Mouse (Mus musculus) heart, postnatal 10 days (tissue): ENCODE data around the gene Rgl1. TPM values are rescaled to one million over a fixed set of nuclear protein-coding genes. Genes with fewer than 3 reads are reported as not detected.

ENCODE experiments used
- DNase-seq, 2 experiments: peaks; one replicate each; pipeline ENCODE4 v3.0.0; 2021
- intact Hi-C: fragments of 180-260 bp; cut with DNase I; formaldehyde crosslinking; loops from one replicate; pipeline ENCODE4 v1.15.1; 2025
- total RNA-seq, 2 experiments: library from RNA; stranded (reverse); gene quantifications; 2 replicates each; pipeline ENCODE4 v1.2.3; 2021

Rgl1 gene
- total RNA-seq, 2 experiments from 2014 or later, result 59.3 to 72.0 TPM

DNA sequence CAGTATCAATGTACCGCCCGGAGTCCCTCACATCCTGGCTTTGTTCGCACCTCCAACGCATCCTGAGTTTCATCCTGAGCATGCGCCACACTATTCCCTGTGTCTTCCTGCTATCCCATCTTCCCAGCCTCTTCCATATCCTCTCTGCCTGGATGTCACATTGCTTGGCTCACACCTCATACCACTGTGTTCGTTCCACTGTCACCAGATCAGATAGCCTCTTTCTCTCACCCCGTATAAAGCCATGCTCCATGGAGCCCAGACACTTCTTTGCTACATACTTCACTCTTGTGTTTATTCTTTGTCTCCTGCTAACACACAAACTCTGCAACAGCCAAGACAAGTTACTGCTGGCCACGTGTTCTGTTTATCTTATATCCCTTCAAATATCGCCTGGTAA lies 195.5 kb downstream of the Rgl1 start:
- DNase-seq, result no peak

DNA sequence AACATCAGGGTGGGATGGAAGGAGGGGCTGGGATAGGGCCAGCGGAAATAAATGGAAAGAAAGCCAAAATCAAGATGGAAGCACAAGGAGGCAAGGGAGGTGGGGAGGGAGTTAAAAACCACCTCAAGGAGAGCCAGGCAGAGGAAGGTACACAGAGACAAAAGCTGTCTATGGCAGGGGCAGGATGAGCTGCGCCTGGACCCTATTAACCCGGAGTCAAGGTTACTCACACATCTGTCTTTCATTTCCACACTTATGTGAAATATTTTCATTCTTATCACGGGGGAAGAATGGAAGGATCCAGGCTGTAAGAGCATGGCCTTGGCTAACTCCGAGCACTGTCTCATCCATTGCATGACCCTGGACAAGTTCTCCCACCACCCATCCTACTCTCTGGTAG lies 202.9 kb downstream of the Rgl1 start:
- intact Hi-C loops, result no loop called here
- DNase-seq, result no peak

More for the DNA sequence above, 195.5 kb downstream of the Rgl1 start:
- intact Hi-C loops, result loop anchor here (5.0 kb wide), 1 partner anchor 43 kb away; no protein-coding TSS in a partner anchor

DNA sequence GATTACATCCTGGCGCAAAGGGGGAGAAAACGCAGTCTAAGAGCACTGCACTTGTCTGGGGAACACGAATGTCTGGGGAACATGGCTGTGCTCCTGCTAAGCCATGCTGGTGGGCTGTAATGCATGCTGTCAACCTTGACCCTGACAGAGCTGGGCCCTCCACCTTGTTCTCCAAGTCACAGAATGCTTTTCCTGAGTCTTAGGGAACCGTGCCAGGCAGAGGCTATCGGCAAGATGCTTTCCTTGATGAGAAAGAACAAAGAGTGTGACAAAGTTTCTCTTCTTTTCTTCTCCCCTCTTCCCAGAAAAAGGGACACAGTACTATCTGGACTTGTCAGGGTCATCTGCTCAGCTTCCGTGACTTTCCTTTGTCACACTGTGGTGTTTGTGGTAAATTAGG lies 203.3 kb downstream of the Rgl1 start:
- DNase-seq, result no peak
- intact Hi-C loops, result no loop called here

DNA sequence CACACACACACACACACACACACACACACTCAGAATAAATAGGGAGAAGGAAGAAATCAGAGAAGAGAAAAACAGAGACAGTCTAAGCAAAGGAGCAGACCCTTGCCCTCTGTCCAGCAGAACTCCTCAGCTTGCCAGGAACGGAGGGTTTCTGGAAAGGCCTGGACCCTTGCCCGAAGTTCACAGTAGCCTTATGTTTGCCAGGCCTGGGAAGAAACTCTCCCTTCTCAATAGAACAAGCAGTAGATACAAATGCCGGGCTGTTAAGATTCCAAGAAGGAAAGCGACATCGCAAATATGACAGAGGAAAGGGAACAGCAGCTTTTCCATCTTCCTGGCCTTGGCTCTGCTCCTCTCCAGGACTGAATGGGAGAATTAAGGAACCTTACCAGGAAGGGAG lies 205.7 kb downstream of the Rgl1 start:
- intact Hi-C loops, result no loop called here
- peak in 1 of 2 experiments; percentile 55 for DNase-seq

DNA sequence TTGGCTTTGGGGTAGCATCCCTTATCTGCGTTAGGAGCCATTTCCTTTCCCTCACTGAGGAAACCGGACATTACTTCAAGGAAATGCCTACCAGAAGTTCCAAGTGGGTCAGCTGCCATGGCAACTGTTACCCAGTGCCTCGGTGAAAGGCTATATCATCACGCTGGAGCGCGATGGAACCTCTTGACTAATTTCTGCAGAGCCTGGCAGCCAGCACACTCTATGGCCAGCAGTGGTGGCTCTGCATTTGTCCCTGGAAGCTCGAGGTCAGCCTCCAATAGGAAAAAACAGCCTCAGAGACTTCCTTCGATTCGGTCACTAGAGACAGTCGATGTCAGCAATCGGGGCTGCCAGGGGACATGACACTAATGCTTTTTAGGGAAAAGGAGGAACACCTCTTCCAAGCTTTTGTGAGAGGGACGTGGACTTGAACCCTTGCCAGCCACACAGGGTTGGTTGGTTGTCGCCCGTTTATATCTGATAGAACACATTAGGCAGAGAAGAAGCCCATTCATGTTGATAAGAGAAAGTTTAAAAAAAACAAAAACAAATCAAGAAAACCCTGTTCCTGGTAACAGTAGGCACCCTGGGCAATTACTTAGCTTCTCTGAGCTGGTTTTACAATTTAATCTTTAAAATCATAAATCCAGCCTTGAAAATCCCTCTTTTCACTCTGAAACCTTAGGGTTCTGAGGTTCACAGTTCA lies 209.4 kb downstream of the Rgl1 start:
- intact Hi-C loops, result loop anchor here (1.0 kb wide), 1 partner anchor 66 kb away; no protein-coding TSS in a partner anchor
- DNase-seq, result no peak

DNA sequence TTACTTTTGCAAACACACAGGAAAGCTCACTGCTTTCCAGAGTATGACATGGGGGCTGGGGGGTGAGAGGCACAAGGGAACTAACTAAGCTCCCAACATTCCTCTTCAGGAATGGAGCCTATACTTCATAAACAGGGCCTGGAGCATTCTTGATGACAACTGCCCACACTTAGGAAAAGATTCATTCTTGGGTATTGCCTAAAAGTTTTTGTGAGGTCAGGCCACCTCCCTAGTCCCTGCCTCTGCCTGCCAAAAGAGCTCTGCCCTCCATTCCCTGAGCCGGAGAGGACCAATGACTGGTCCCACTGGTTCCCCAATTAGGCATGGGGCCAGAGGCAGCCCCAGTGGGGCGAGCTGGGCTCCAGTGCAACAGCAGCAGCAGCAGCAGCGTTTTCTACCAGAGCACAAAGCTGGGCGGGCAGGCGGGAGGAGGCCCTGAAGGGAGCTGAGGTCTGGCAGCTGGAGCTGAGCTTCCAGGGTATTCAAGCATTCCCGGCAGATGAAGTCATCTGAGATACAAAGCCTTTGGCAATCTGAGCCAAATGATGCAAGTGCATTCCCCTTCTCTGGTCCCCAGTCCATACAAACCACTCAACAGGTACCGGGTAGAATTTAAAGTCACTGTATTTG lies 210.1 kb downstream of the Rgl1 start:
- intact Hi-C loops, result loop anchor here (1.0 kb wide), 1 partner anchor 66 kb away; no protein-coding TSS in a partner anchor
- DNase-seq, result peak; percentile 88 to 91

DNA sequence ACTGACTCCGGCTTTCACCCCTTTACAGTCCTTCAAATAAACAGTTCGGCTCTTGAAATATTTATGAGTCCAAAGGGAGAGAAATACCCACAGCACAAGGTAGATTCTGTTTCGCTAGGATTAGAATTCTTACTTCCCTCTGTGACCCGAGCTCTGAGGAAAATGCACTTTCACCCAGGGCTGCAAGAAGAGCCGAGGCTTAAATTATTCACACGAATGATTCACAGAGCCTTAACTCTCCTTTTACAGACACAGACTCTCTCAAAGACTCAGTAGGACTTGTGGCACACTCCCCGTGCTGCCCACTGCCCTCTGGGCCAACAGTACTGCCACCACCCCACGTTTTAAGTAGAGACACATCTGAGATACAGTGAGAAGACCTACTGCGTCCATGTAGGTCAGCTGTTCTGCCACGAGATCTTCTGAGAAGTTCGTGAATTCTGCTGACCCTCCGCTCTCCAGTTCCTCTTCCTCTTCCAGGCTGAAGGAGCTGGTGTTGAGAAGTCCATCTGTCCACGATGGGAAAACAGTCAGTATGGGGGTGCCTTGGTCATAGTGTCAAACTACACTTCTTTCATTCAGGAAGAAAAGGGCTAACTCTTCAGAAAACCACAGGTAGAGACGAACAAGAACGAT lies 212.1 kb downstream of the Rgl1 start:
- DNase-seq, result no peak
- intact Hi-C loops, result no loop called here

DNA sequence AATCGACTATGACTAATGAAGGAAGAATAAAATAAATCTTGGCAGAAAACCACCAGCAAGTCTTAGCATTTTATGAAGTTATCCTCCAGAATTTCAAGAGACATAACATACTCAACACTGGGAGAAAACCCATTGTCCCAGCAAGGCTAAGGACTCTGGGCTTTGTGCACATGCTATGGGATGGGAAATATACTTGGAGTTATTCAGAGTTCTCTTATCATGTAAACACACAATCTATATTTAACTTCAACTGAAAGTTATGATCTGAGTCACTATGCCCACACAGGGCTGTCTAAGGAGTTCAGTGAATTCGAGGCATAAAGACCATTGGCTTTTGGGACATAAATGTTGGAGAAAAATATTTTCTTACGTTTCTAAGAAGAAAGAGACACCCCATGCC lies 215.2 kb downstream of the Rgl1 start:
- intact Hi-C loops, result no loop called here
- no peak for DNase-seq

DNA sequence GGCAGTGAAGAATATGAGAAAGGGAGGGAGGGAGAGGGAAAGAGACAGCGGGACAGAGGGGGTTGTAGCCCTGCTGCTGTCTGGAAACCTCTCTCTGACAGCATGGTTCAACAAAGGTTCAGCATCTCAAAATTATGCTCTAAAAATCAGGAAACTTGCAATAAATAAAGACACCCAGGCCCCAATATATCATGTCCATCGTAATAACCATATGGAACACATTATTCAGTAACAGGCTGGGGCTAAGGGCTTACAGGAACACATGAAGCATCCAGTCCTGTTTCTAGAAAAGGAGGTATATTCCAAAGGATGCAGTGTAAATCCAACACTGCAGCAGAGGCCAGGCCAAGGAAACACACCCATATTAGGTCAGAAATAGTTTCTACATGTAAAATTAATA lies 215.6 kb downstream of the Rgl1 start:
- intact Hi-C loops, result no loop called here
- no peak for DNase-seq

DNA sequence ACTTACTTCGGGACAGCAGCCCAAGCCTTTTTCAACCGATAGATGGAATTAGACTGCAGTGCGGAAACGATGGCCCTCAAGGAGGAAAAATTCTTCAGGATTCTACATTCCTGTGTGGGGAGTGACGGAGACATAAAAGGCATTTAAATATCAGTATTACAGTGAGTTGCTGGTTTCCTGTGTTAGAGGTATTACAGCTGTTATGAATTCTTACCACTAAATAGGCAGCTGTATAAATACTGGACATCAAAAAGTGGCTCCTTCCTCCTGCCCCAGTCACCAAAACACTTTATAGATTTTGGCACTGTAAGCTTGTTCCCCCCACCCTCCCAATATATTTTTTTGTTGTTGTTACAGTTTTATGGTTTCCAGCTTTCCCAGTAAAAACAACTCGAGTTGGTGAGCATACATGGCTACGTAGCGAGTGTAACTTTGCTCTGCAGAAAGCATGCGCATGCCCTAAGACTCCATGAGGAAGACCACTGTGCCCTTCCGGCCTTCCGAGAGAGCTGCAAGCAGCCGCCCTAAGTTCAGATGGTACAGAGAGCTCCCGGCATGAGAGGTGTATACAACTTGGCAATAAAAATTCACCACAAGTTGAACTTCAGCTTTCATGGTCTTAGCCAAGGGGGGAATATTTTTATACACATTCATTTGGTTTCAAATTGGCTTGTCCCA lies 217.0 kb downstream of the Rgl1 start:
- no peak for DNase-seq
- intact Hi-C loops, result no loop called here

DNA sequence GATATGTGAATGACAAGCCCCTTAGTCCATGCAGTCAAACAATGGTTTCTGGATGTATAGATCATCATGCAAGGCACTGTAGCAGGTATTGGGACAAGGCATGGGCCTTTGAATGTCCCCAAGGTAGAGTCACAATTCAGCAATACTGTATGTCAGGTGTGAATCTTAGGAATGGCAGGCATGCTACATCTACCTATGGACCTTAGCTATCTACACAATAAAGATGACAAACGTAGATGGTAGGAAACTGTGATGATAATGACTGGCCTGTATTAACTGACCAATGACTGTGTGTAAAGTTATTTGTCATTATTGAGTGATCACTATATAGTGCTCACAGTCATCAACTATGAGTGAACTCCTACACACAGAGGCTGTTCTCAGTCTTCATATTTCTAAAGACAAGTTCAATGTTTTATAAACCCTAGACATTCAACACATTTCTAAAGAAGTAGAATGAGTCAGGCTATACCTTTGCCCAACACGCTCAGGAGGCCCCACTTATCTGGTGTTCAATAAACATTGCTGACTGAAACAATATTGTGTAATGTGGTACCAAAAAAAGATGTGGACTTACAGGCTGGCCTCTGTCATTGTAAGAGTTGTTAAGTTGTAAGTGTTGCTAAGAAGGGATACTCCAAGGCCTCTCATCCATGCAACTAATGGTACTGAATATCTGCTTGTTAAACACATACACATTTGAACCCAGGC lies 222.5 kb downstream of the Rgl1 start:
- intact Hi-C loops, result no loop called here
- no peak for DNase-seq

DNA sequence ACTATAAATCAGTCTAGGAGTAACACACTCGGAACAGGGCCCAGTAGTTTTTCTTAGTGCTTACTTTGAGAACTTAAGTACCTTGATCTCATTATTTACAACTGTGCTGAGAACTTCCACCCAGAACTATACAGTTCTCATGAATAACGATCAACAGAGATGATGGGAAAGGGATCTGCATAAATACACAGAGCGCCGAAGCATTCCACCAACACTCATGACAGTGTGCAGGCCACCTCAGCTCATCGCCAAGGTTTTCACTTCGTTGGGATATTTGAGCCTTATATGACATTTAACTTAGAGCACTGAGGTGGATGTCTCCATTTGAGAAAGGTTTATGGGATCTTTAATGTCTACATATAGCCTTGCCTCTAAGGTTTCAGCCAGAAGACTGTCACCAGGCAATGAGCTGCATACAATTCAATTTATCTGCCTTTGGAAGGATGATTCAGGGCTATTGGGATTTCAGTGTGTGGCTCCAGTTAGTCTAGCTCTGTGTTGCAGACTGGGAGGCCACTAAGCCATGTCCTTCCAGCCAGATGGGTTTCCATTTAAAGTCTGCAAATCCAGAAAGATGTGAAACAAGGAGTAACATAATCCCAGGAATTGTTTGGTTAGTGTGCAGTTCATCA lies 223.3 kb downstream of the Rgl1 start:
- intact Hi-C loops, result no loop called here
- no peak for DNase-seq

DNA sequence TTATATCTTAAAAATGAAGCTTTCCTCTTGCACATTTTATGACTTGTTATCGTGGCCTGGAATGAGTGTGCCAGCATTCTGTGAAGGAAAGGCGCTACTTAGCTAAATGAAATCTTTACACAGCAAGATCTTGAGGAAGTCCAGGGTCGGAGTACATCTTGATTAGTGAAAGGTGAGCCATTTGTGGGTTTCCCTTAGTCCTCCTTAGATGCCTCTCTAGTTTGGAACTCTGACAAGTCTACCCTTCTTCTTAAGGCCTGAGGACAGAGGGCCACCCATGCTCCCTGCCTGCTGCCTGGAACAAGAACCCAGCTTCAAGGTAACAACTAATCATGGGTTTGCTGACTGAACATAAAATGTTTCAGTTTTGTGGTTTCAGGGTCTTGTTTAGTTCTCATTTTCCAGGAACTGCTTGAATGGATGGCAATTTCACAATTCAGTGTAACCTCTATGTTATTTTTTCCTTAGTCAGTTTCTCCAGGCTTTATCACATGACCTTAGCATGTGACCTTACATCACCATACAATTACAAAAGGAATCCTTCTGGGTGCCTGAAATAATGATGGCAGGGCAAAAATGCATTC lies 225.8 kb downstream of the Rgl1 start:
- DNase-seq, result no peak
- intact Hi-C loops, result no loop called here

DNA sequence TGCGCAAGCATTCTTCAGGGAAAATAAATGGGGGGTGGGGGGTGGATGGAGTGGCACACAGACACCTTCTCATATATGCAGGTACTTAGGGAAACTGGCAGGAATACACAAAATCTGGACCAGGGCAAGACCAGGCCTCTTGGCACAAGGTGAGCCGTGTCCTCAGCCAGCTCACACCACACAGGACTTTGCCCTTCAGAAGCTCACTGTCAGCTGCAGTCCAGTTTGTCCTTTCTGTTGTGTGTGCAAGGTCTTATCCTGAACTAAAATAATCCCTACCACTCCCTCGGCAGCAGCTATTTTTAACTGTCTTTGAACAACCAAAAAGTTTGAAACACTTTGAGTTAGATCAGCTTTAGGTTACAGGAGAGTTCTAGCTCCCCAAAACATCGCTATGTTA lies 227.3 kb downstream of the Rgl1 start:
- intact Hi-C loops, result no loop called here
- DNase-seq, result peak in 1 of 2 experiments; percentile 65

DNA sequence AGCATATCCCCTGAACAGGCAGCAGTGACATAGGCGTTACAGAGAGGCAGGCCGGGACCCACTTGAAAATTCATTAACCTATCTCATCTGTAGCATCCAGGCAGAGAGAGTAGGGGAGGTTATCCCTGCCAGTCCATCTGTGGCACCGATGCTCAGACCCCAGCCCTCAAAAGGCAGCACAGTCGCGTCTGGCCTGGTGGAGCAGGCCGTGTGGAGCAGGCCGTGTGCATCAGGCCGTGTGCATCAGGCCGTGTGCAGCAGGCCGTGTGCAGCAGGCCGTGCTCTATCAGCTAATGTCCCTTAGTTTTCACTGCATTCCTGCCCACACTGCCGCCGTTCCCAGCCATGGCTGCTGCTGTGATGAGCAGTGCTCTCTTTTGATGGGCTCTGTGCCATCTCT lies 229.0 kb downstream of the Rgl1 start:
- intact Hi-C loops, result no loop called here
- no peak for DNase-seq

DNA sequence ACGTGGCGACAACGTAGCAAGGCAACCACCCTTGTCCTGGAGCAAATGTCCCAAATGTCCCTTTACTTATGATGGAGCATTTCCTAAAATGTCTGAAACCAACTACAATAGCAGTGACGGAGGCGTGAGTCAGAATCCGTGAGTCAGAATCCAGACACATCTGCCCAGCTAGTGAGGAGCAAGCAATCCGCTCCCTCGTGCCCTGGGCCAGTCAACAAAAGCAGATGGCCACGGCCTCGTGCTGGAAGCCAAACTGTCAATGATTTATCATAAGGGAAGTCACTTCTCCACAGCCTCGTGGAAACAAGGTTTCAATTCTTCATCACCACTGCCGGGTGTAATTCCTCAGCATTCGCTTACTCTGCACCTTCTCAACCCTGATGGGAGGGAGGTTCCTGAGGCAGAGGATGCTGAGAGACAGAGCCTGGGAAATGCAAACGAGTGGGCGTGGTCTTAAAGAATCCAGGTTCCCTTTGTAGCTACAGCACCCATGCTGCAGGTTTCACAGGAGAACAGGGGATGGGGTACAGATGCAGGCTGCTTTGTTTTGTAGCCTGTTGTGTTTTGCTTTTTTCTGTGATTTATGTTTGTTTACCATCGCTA lies 229.6 kb downstream of the Rgl1 start:
- intact Hi-C loops, result no loop called here
- no peak for DNase-seq

DNA sequence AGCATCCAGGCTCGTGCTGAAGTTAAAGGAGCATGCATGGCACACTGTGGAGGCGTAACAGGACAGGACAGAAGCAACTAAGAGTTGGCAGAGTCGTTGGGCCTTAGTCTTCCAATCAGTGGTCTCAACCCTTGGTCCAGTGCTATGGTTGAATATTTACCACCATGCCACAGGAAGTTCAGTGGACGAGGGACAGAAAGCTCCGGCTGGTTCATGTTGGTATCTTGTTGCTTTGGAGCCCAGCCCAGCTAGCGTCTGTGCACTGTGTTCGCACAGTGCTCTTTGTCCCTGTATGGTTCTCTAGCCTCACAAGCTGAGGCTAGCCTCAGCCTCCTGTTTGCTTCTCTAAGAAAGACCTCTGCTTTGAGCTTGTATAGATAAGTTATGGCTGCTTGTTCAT lies 231.6 kb downstream of the Rgl1 start:
- no peak for DNase-seq
- intact Hi-C loops, result no loop called here

DNA sequence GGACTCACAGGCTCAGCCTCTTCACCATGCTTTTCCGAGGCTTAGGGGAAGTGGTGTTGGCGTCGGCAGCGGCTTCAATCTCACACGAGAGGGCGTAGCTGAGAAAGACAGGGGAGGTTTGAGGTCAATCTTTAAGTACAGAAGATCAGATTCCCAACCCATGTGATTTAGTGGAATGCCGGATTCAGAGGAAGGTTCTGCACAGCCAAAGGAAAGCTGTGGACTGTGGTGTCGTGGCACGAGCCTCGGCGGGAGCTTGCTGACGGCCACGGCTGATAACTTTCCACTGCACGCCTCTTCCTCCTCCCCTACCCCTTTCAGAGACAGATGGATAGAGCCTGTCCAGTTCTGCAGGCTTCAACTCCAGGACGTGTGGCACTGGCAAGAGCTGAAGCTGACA lies 234.7 kb downstream of the Rgl1 start:
- intact Hi-C loops, result no loop called here
- peak; percentile 53 to 58 for DNase-seq

DNA sequence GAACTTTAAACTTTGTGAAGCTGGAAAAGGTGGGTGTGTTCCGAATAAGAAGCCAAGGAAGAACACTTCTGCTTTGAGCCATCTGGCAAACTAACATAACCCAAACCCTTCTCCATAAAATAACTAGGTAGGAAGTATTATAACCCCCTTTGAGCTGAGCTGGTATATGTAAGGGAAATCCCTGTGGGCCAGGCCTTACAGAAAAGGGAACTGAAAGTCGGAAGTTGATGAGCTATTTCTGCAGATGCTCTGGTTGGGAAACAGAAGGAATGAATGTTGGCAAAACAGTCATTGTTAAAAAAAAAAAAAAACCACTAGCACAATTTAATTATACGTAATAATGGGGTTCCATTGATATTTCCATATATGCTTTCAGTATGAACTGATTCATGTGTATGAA lies 237.4 kb downstream of the Rgl1 start:
- no peak for DNase-seq
- intact Hi-C loops, result loop anchor here (5.0 kb wide), 1 partner anchor 44 kb away; no protein-coding TSS in a partner anchor
